Mouse (Mus musculus): ENCODE measurements around the gene Actr8. TPM values are rescaled to one million over a fixed set of nuclear protein-coding genes. Genes with fewer than 3 reads are reported as not detected.

Actr8 gene
- polyA plus RNA-seq, 1 experiment from 2014 or later, result 59.4 TPM

GRCm38 (mm10) chr14:29946761-29947309 is 31.3 kb upstream of the Actr8 start:
- Histone ChIP-seq H3K4me1 (ENCODE audit: insufficient read depth) (no peaks in the 10 kb centered on the region), H3K9me3 (ENCODE audit: low read depth, low read length) (no peaks in the 10 kb centered on the region), H3K27me3 (ENCODE audit: insufficient read depth, low read length) (no peaks in the 10 kb centered on the region), H3K36me3 (ENCODE audit: insufficient read depth) (no peaks in the 10 kb centered on the region), H3K9ac (no peak overlapping the region), H3K27ac (ENCODE audit: low read depth) (no peak overlapping the region), H3K4me3 (ENCODE audit: low read depth, low read length) (no peak overlapping the region), H3K4me2 (no peak overlapping the region)
- 53% methylated on average over 5 of the region's 5 CpGs for WGBS
- TF ChIP-seq CTCF (IDR thresholded peaks at IDR 0.05; ENCODE audit: low read depth), result 0 out of 2 replicates have a peak, but pooled peaks have one; percentile 7
- ATAC-seq (ENCODE audit: insufficient read depth), result no peak
- no peak for DNase-seq

- DNase-seq (no peak), ATAC-seq (ENCODE audit: insufficient read depth) (no peak)
- TF ChIP-seq CTCF (IDR thresholded peaks at IDR 0.05; ENCODE audit: low read depth), result no peak
- Histone ChIP-seq H3K27ac (ENCODE audit: low read depth) (no peak overlapping the region), H3K9me3 (ENCODE audit: low read depth, low read length) (no peaks in the 10 kb centered on the region), H3K4me1 (ENCODE audit: insufficient read depth) (no peaks in the 10 kb centered on the region), H3K36me3 (ENCODE audit: insufficient read depth) (no peaks in the 10 kb centered on the region), H3K9ac (no peak overlapping the region), H3K27me3 (ENCODE audit: insufficient read depth, low read length) (no peaks in the 10 kb centered on the region), H3K4me3 (ENCODE audit: low read depth, low read length) (no peak overlapping the region), H3K4me2 (no peak overlapping the region)
- 70% methylated on average over 4 of the region's 4 CpGs for WGBS
Observed at GRCm38 (mm10) chr14:29950805-29951204, 27.3 kb upstream of the Actr8 start.

GRCm38 (mm10) chr14:29957393-29957792 is 20.7 kb upstream of the Actr8 start:
- Histone ChIP-seq H3K4me3 (ENCODE audit: low read depth, low read length) (no peak overlapping the region), H3K27me3 (ENCODE audit: insufficient read depth, low read length) (no peaks in the 10 kb centered on the region), H3K36me3 (ENCODE audit: insufficient read depth) (no peaks in the 10 kb centered on the region), H3K9ac (no peak overlapping the region), H3K4me1 (ENCODE audit: insufficient read depth) (no peaks in the 10 kb centered on the region), H3K27ac (ENCODE audit: low read depth) (no peak overlapping the region), H3K9me3 (ENCODE audit: low read depth, low read length) (no peaks in the 10 kb centered on the region), H3K4me2 (no peak overlapping the region)
- DNase-seq (no peak), ATAC-seq (ENCODE audit: insufficient read depth) (no peak)
- no peak for TF ChIP-seq CTCF (IDR thresholded peaks at IDR 0.05; ENCODE audit: low read depth)

GRCm38 (mm10) chr14:29967611-29968010 is 10.5 kb upstream of the Actr8 start:
- peak overlapping the region; percentile 48 for H3K9ac ChIP-seq
- 63% methylated on average over 7 of the region's 7 CpGs for WGBS
- no peak for TF ChIP-seq CTCF (IDR thresholded peaks at IDR 0.05; ENCODE audit: low read depth)
- no peaks in the 10 kb centered on the region for H3K27me3 ChIP-seq (ENCODE audit: insufficient read depth, low read length)
- H3K27ac ChIP-seq (ENCODE audit: low read depth), result peak overlapping the region; percentile 73
- H3K4me1 ChIP-seq (ENCODE audit: insufficient read depth), result peaks cover 12% of the 10 kb centered on the region; the same call in 1 of the 2 replicates
- peak overlapping the region; percentile 87 for H3K4me3 ChIP-seq (ENCODE audit: low read depth, low read length)
- DNase-seq, result no peak
- peak overlapping the region; percentile 74 for H3K4me2 ChIP-seq
- ATAC-seq (ENCODE audit: insufficient read depth), result peak; percentile 9; the same call in 1 of the 2 replicates
- peaks cover 26% of the 10 kb centered on the region for H3K36me3 ChIP-seq (ENCODE audit: insufficient read depth)
- no peaks in the 10 kb centered on the region for H3K9me3 ChIP-seq (ENCODE audit: low read depth, low read length)

- WGBS, result under 1% methylated on average over 49 of the region's 49 CpGs
Observed at GRCm38 (mm10) chr14:29968075-29968821, 9.9 kb upstream of the Actr8 start, which contains the start of gene Selenok. Gene Selenok (plus strand): TSS chr14:29968308.

GRCm38 (mm10) chr14:29971446-29971845 is 6.7 kb upstream of the Actr8 start:
- ATAC-seq (ENCODE audit: insufficient read depth) (no peak), DNase-seq (no peak)
- Histone ChIP-seq H3K27me3 (ENCODE audit: insufficient read depth, low read length) (no peaks in the 10 kb centered on the region), H3K4me2 (no peak overlapping the region), H3K9me3 (ENCODE audit: low read depth, low read length) (no peaks in the 10 kb centered on the region), H3K9ac (no peak overlapping the region), H3K4me3 (ENCODE audit: low read depth, low read length) (no peak overlapping the region), H3K27ac (ENCODE audit: low read depth) (no peak overlapping the region), H3K4me1 (ENCODE audit: insufficient read depth) (peaks cover 12% of the 10 kb centered on the region; the same call in 1 of the 2 replicates), H3K36me3 (ENCODE audit: insufficient read depth) (peaks cover 51% of the 10 kb centered on the region)
- no peak for TF ChIP-seq CTCF (IDR thresholded peaks at IDR 0.05; ENCODE audit: low read depth)
- 92% methylated on average over 7 of the region's 7 CpGs for WGBS

More at GRCm38 (mm10) chr14:29968075-29968821, 9.9 kb upstream of the Actr8 start, which contains the start of gene Selenok:
- peak within 1 kb of the TSS; percentile 87 for H3K9ac ChIP-seq
- TF ChIP-seq CTCF (IDR thresholded peaks at IDR 0.05; ENCODE audit: low read depth), result no peak
- H3K9me3 ChIP-seq (ENCODE audit: low read depth, low read length), result no peaks in the 10 kb centered on the region
- ATAC-seq (ENCODE audit: insufficient read depth) (peak; percentile 100), DNase-seq (peak; percentile 99)
- peak within 1 kb of the TSS; percentile 80 for H3K27ac ChIP-seq (ENCODE audit: low read depth)
- peaks cover 12% of the 10 kb centered on the region; the same call in 1 of the 2 replicates for H3K4me1 ChIP-seq (ENCODE audit: insufficient read depth)
- no peaks in the 10 kb centered on the region for H3K27me3 ChIP-seq (ENCODE audit: insufficient read depth, low read length)
- peak within 1 kb of the TSS; percentile 87 for H3K4me3 ChIP-seq (ENCODE audit: low read depth, low read length)
- peaks cover 32% of the 10 kb centered on the region for H3K36me3 ChIP-seq (ENCODE audit: insufficient read depth)
- peak within 1 kb of the TSS; percentile 88 for H3K4me2 ChIP-seq

- peaks cover 51% of the 10 kb centered on the region for H3K36me3 ChIP-seq (ENCODE audit: insufficient read depth)
- ATAC-seq (ENCODE audit: insufficient read depth), result no peak
- TF ChIP-seq CTCF (IDR thresholded peaks at IDR 0.05; ENCODE audit: low read depth), result no peak
- H3K27ac ChIP-seq (ENCODE audit: low read depth), result no peak overlapping the region
- H3K27me3 ChIP-seq (ENCODE audit: insufficient read depth, low read length), result no peaks in the 10 kb centered on the region
- 65% methylated on average over 5 of the region's 5 CpGs for WGBS
- no peak for DNase-seq
- H3K4me3 ChIP-seq (ENCODE audit: low read depth, low read length), result no peak overlapping the region
- no peaks in the 10 kb centered on the region for H3K9me3 ChIP-seq (ENCODE audit: low read depth, low read length)
- H3K9ac ChIP-seq, result no peak overlapping the region
- peaks cover 12% of the 10 kb centered on the region; the same call in 1 of the 2 replicates for H3K4me1 ChIP-seq (ENCODE audit: insufficient read depth)
- H3K4me2 ChIP-seq, result no peak overlapping the region
Observed at GRCm38 (mm10) chr14:29971993-29972392, 6.1 kb upstream of the Actr8 start.
